Mouse (Mus musculus): ENCODE results near the gene Upk3a. TPM values are rescaled to one million over a fixed set of nuclear protein-coding genes. Genes with fewer than 3 reads are reported as not detected.
"Not testable (repeated sequence)": the region's sequence is repeated elsewhere in the genome, so short reads cannot be mapped to it uniquely, and the experiment has no call there.

The Upk3a gene
- polyA plus RNA-seq, 1 experiment from 2014 or later = 0.33 TPM

GRCm38 (mm10) chr15:85015771-85016170, 1.2 kb upstream of the Upk3a start:
- no peak overlapping the region for H3K27ac ChIP-seq (replicated peaks; ENCODE audit: low read depth, low read length)
- no peak for DNase-seq
- WGBS = 85% methylated on average over 11 of the region's 11 CpGs

GRCm38 (mm10) chr15:85022211-85022610, 5.3 kb downstream of the Upk3a start:
- ATAC-seq (ENCODE audit: low FRiP score, low TSS enrichment) (no peak), DNase-seq (no peak)
- Histone ChIP-seq H3K4me3 (replicated peaks; ENCODE audit: low read depth, low read length) (no peak overlapping the region), H3K36me3 (ENCODE audit: control insufficient read depth, insufficient read depth, low read length) (no peaks in the 10 kb centered on the region), H3K4me1 (ENCODE audit: control insufficient read depth, insufficient read depth, low read length) (0 out of 2 replicates have a peak, but pooled peaks cover 2% of the 10 kb centered on the region), H3K27me3 (ENCODE audit: control insufficient read depth, insufficient read depth, low read length) (no peaks in the 10 kb centered on the region), H3K9ac (replicated peaks; ENCODE audit: low read length) (no peak overlapping the region), H3K9me3 (ENCODE audit: control insufficient read depth, low read length) (no peaks in the 10 kb centered on the region), H3K4me2 (ENCODE audit: low read length) (no peak overlapping the region), H3K27ac (replicated peaks; ENCODE audit: low read depth, low read length) (no peak overlapping the region)
- 74% methylated on average over 4 of the region's 4 CpGs for WGBS

More at GRCm38 (mm10) chr15:85015771-85016170, 1.2 kb upstream of the Upk3a start:
- H3K4me3 ChIP-seq (replicated peaks; ENCODE audit: low read depth, low read length) = no peak overlapping the region
- H3K4me1 ChIP-seq (ENCODE audit: control insufficient read depth, insufficient read depth, low read length) = 0 out of 2 replicates have a peak, but pooled peaks cover 8% of the 10 kb centered on the region
- H3K36me3 ChIP-seq (ENCODE audit: control insufficient read depth, insufficient read depth, low read length) = no peaks in the 10 kb centered on the region
- no peak for ATAC-seq (ENCODE audit: low FRiP score, low TSS enrichment)
- no peaks in the 10 kb centered on the region for H3K9me3 ChIP-seq (ENCODE audit: control insufficient read depth, low read length)
- H3K9ac ChIP-seq (replicated peaks; ENCODE audit: low read length) = no peak overlapping the region
- no peaks in the 10 kb centered on the region for H3K27me3 ChIP-seq (ENCODE audit: control insufficient read depth, insufficient read depth, low read length)
- no peak overlapping the region for H3K4me2 ChIP-seq (ENCODE audit: low read length)

- no peak overlapping the region for H3K27ac ChIP-seq (replicated peaks; ENCODE audit: low read depth, low read length)
- WGBS = 88% methylated on average over 4 of the region's 4 CpGs
- DNase-seq (no peak), ATAC-seq (ENCODE audit: low FRiP score, low TSS enrichment) (no peak)
- H3K27me3 ChIP-seq (ENCODE audit: control insufficient read depth, insufficient read depth, low read length) = no peaks in the 10 kb centered on the region
- no peak overlapping the region for H3K4me3 ChIP-seq (replicated peaks; ENCODE audit: low read depth, low read length)
- no peak overlapping the region for H3K4me2 ChIP-seq (ENCODE audit: low read length)
- no peaks in the 10 kb centered on the region for H3K36me3 ChIP-seq (ENCODE audit: control insufficient read depth, insufficient read depth, low read length)
- no peaks in the 10 kb centered on the region for H3K9me3 ChIP-seq (ENCODE audit: control insufficient read depth, low read length)
- H3K9ac ChIP-seq (replicated peaks; ENCODE audit: low read length) = no peak overlapping the region
- H3K4me1 ChIP-seq (ENCODE audit: control insufficient read depth, insufficient read depth, low read length) = no peaks in the 10 kb centered on the region
Measured at GRCm38 (mm10) chr15:85026197-85026596, 9.3 kb downstream of the Upk3a start.

GRCm38 (mm10) chr15:85027740-85028139, 10.8 kb downstream of the Upk3a start:
- no peak overlapping the region for H3K4me2 ChIP-seq (ENCODE audit: low read length)
- H3K9ac ChIP-seq (replicated peaks; ENCODE audit: low read length) = no peak overlapping the region
- H3K36me3 ChIP-seq (ENCODE audit: control insufficient read depth, insufficient read depth, low read length) = no peaks in the 10 kb centered on the region
- no peaks in the 10 kb centered on the region for H3K27me3 ChIP-seq (ENCODE audit: control insufficient read depth, insufficient read depth, low read length)
- no peak overlapping the region for H3K4me3 ChIP-seq (replicated peaks; ENCODE audit: low read depth, low read length)
- no peaks in the 10 kb centered on the region for H3K4me1 ChIP-seq (ENCODE audit: control insufficient read depth, insufficient read depth, low read length)
- DNase-seq (no peak), ATAC-seq (ENCODE audit: low FRiP score, low TSS enrichment) (no peak)
- 45% methylated on average over 4 of the region's 4 CpGs for WGBS
- no peak overlapping the region for H3K27ac ChIP-seq (replicated peaks; ENCODE audit: low read depth, low read length)
- no peaks in the 10 kb centered on the region for H3K9me3 ChIP-seq (ENCODE audit: control insufficient read depth, low read length)

GRCm38 (mm10) chr15:85028648-85029047, 11.7 kb downstream of the Upk3a start, which contains the start of gene Fam118a:
Gene Fam118a, plus strand, starts transcription at chr15:85028948.
- H3K4me1 ChIP-seq (ENCODE audit: control insufficient read depth, insufficient read depth, low read length); H3K27me3 ChIP-seq (ENCODE audit: control insufficient read depth, insufficient read depth, low read length); H3K4me2 ChIP-seq (ENCODE audit: low read length); H3K4me3 ChIP-seq (replicated peaks; ENCODE audit: low read depth, low read length); DNase-seq; H3K9me3 ChIP-seq (ENCODE audit: control insufficient read depth, low read length); ATAC-seq (ENCODE audit: low FRiP score, low TSS enrichment); H3K27ac ChIP-seq (replicated peaks; ENCODE audit: low read depth, low read length); H3K36me3 ChIP-seq (ENCODE audit: control insufficient read depth, insufficient read depth, low read length); H3K9ac ChIP-seq (replicated peaks; ENCODE audit: low read length): not testable (repeated sequence)
- WGBS = 54% methylated on average over 1 of the region's 1 CpGs

GRCm38 (mm10) chr15:85030643-85031042, 13.7 kb downstream of the Upk3a start:
- not testable (repeated sequence) for DNase-seq; H3K4me2 ChIP-seq (ENCODE audit: low read length); H3K4me3 ChIP-seq (replicated peaks; ENCODE audit: low read depth, low read length); H3K9me3 ChIP-seq (ENCODE audit: control insufficient read depth, low read length); H3K9ac ChIP-seq (replicated peaks; ENCODE audit: low read length); H3K36me3 ChIP-seq (ENCODE audit: control insufficient read depth, insufficient read depth, low read length); H3K27me3 ChIP-seq (ENCODE audit: control insufficient read depth, insufficient read depth, low read length); H3K4me1 ChIP-seq (ENCODE audit: control insufficient read depth, insufficient read depth, low read length); ATAC-seq (ENCODE audit: low FRiP score, low TSS enrichment); H3K27ac ChIP-seq (replicated peaks; ENCODE audit: low read depth, low read length)
- WGBS = 97% methylated on average over 1 of the region's 1 CpGs

- DNase-seq = no peak
- no peaks in the 10 kb centered on the region for H3K9me3 ChIP-seq (ENCODE audit: control insufficient read depth, low read length)
Measured at GRCm38 (mm10) chr15:85031866-85032265, 14.9 kb downstream of the Upk3a start.

GRCm38 (mm10) chr15:85033916-85034315, 17.0 kb downstream of the Upk3a start:
- not testable (repeated sequence) for DNase-seq; ATAC-seq (ENCODE audit: low FRiP score, low TSS enrichment); H3K4me3 ChIP-seq (replicated peaks; ENCODE audit: low read depth, low read length); H3K9ac ChIP-seq (replicated peaks; ENCODE audit: low read length); H3K9me3 ChIP-seq (ENCODE audit: control insufficient read depth, low read length); H3K4me2 ChIP-seq (ENCODE audit: low read length); H3K27ac ChIP-seq (replicated peaks; ENCODE audit: low read depth, low read length); H3K36me3 ChIP-seq (ENCODE audit: control insufficient read depth, insufficient read depth, low read length); H3K27me3 ChIP-seq (ENCODE audit: control insufficient read depth, insufficient read depth, low read length)
- WGBS = 60% methylated on average over 7 of the region's 7 CpGs
- H3K4me1 ChIP-seq (ENCODE audit: control insufficient read depth, insufficient read depth, low read length) = peaks cover 12% of the 10 kb centered on the region

More at GRCm38 (mm10) chr15:85031866-85032265, 14.9 kb downstream of the Upk3a start:
- H3K4me2 ChIP-seq (ENCODE audit: low read length) = no peak overlapping the region
- no peaks in the 10 kb centered on the region for H3K27me3 ChIP-seq (ENCODE audit: control insufficient read depth, insufficient read depth, low read length)
- no peak overlapping the region for H3K4me3 ChIP-seq (replicated peaks; ENCODE audit: low read depth, low read length)
- H3K9ac ChIP-seq (replicated peaks; ENCODE audit: low read length) = no peak overlapping the region
- no peaks in the 10 kb centered on the region for H3K4me1 ChIP-seq (ENCODE audit: control insufficient read depth, insufficient read depth, low read length)
- H3K27ac ChIP-seq (replicated peaks; ENCODE audit: low read depth, low read length) = no peak overlapping the region
- no peak for ATAC-seq (ENCODE audit: low FRiP score, low TSS enrichment)
- 86% methylated on average over 3 of the region's 3 CpGs for WGBS
- no peaks in the 10 kb centered on the region for H3K36me3 ChIP-seq (ENCODE audit: control insufficient read depth, insufficient read depth, low read length)

GRCm38 (mm10) chr15:85036566-85037342, 19.8 kb downstream of the Upk3a start:
- peak; percentile 94 for ATAC-seq (ENCODE audit: low FRiP score, low TSS enrichment)
- peak overlapping the region; percentile 86 for H3K4me2 ChIP-seq (ENCODE audit: low read length)
- peak overlapping the region; percentile 70 for H3K4me3 ChIP-seq (replicated peaks; ENCODE audit: low read depth, low read length)
- H3K4me1 ChIP-seq (ENCODE audit: control insufficient read depth, insufficient read depth, low read length) = peaks cover 16% of the 10 kb centered on the region
- peak overlapping the region; percentile 82 for H3K9ac ChIP-seq (replicated peaks; ENCODE audit: low read length)
- peak overlapping the region; percentile 49; the same call in 1 of the 2 replicates for H3K27ac ChIP-seq (replicated peaks; ENCODE audit: low read depth, low read length)
- WGBS = under 1% methylated on average over 56 of the region's 75 CpGs
- no peaks in the 10 kb centered on the region for H3K9me3 ChIP-seq (ENCODE audit: control insufficient read depth, low read length)
- peak; percentile 99 for DNase-seq
- no peaks in the 10 kb centered on the region for H3K27me3 ChIP-seq (ENCODE audit: control insufficient read depth, insufficient read depth, low read length)
- H3K36me3 ChIP-seq (ENCODE audit: control insufficient read depth, insufficient read depth, low read length) = no peaks in the 10 kb centered on the region
